ENCODE assay signal across 28 mouse cellular contexts in the genomic region with DNA sequence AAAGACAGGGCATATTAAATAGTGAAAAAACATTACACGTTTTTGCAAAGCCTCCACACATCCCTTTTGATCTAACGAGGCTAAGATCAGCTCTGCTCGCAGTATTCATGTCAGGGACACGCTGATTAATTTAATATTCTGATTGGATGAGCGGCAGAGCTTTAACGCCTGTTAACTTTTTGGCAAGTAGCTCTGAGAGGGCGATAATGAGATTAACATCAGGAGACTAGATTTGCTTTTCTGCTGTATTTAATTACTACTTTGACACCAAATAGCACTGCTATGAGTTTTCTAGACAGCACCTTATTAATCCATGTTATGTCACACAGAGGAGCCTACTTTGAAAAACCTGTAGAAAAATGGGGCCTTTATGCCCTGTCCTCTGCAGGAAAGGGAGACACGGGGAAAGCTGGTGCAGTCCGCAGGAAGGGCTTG.
A peak's percentile ranks its signal among the peaks of the same experiment; 100 is the strongest.
DNase-seq lines count a peak whose midpoint lies in the region; ATAC-seq and TF ChIP-seq lines count a peak whose summit lies in the region.
"Had no signal": no experiment of that assay in that cellular context is flagged by ENCODE, and none has a peak within 500 bp of the region (broad histone marks: within the 10 kb centered on the region; RNA-seq: fewer than 3 reads in every experiment).

No protein-coding gene starts in this region.

- H3K9me3 ChIP-seq in hindbrain, embryonic 14.5 days (ENCODE audit: control insufficient read depth, low read length) = no peaks in the 10 kb centered on the region
- no peaks in the 10 kb centered on the region for H3K9me3 ChIP-seq in hindbrain, embryonic 13.5 days
- no peaks in the 10 kb centered on the region for H3K9me3 ChIP-seq in forebrain, embryonic 15.5 days
- no peaks in the 10 kb centered on the region for H3K9me3 ChIP-seq in midbrain, embryonic 15.5 days
- no peaks in the 10 kb centered on the region for H3K9me3 ChIP-seq in intestine, postnatal 0 days (ENCODE audit: control insufficient read depth)
- no peaks in the 10 kb centered on the region for H3K9me3 ChIP-seq in kidney, embryonic 15.5 days (replicated peaks)
- H3K9me3 ChIP-seq: embryonic facial prominence, embryonic 15.5 days; heart, embryonic 13.5 days; limb, embryonic 15.5 days; neural tube, embryonic 12.5 days had no signal

- no peaks in the 10 kb centered on the region for H3K36me3 ChIP-seq in hindbrain, embryonic 14.5 days (replicated peaks; ENCODE audit: control insufficient read depth, insufficient read depth)
- H3K36me3 ChIP-seq in hindbrain, embryonic 13.5 days = no peaks in the 10 kb centered on the region
- H3K36me3 ChIP-seq in forebrain, embryonic 15.5 days = no peaks in the 10 kb centered on the region
- H3K36me3 ChIP-seq in midbrain, embryonic 15.5 days (replicated peaks) = no peaks in the 10 kb centered on the region
- no peaks in the 10 kb centered on the region for H3K36me3 ChIP-seq in intestine, postnatal 0 days (ENCODE audit: control insufficient read depth, insufficient read depth)
- no peaks in the 10 kb centered on the region for H3K36me3 ChIP-seq in kidney, embryonic 15.5 days
- H3K36me3 ChIP-seq: embryonic facial prominence, embryonic 15.5 days; G1E; heart, embryonic 13.5 days; limb, embryonic 15.5 days; neural tube, embryonic 12.5 days had no signal

- H3K9ac ChIP-seq in hindbrain, embryonic 14.5 days = no peak overlapping the region
- H3K9ac ChIP-seq in hindbrain, embryonic 13.5 days = no peak overlapping the region
- H3K9ac ChIP-seq in forebrain, embryonic 15.5 days (replicated peaks) = no peak overlapping the region
- no peak overlapping the region for H3K9ac ChIP-seq in midbrain, embryonic 15.5 days
- no peak overlapping the region for H3K9ac ChIP-seq in intestine, postnatal 0 days (ENCODE audit: low read depth, low read length)
- H3K9ac ChIP-seq in kidney, embryonic 15.5 days = no peak overlapping the region
- H3K9ac ChIP-seq: embryonic facial prominence, embryonic 15.5 days; heart, embryonic 13.5 days; limb, embryonic 15.5 days; liver, embryonic 14.5 days; lung, embryonic 14.5 days; neural tube, embryonic 12.5 days had no signal

- H3K4me2 ChIP-seq in hindbrain, embryonic 14.5 days (replicated peaks) = peak overlapping the region; percentile 11; the same call in 1 of the 2 replicates
- H3K4me2 ChIP-seq in hindbrain, embryonic 13.5 days = no peak overlapping the region
- H3K4me2 ChIP-seq in forebrain, embryonic 15.5 days (replicated peaks) = 0 out of 2 replicates have a peak overlapping the region, but pooled peaks have one; percentile 21
- peak overlapping the region; percentile 31 for H3K4me2 ChIP-seq in midbrain, embryonic 15.5 days
- no peak overlapping the region for H3K4me2 ChIP-seq in intestine, postnatal 0 days (replicated peaks; ENCODE audit: low read depth)
- H3K4me2 ChIP-seq in kidney, embryonic 15.5 days = no peak overlapping the region
- H3K4me2 ChIP-seq: embryonic facial prominence, embryonic 15.5 days; heart, embryonic 13.5 days; limb, embryonic 15.5 days; lung, embryonic 14.5 days; neural tube, embryonic 12.5 days had no signal

- no peak for TF ChIP-seq CTCF in brain, embryonic 14.5 days (IDR thresholded peaks at IDR 0.05; ENCODE audit: borderline replicate concordance, extremely low read depth, insufficient read depth, insufficient read length)
- no peak for TF ChIP-seq CTCF in intestine, postnatal 0 days (IDR thresholded peaks at IDR 0.05; ENCODE audit: low read depth)

- H3K4me1 ChIP-seq in hindbrain, embryonic 14.5 days (replicated peaks; ENCODE audit: control insufficient read depth, insufficient read depth, low read length) = peaks cover 14% of the 10 kb centered on the region; the same call in 1 of the 2 replicates
- H3K4me1 ChIP-seq in hindbrain, embryonic 13.5 days (replicated peaks) = peaks cover 16% of the 10 kb centered on the region
- peaks cover 36% of the 10 kb centered on the region for H3K4me1 ChIP-seq in forebrain, embryonic 15.5 days
- H3K4me1 ChIP-seq in midbrain, embryonic 15.5 days = peaks cover 21% of the 10 kb centered on the region
- no peaks in the 10 kb centered on the region for H3K4me1 ChIP-seq in intestine, postnatal 0 days (replicated peaks; ENCODE audit: control insufficient read depth, insufficient read depth, low read length)
- H3K4me1 ChIP-seq in kidney, embryonic 15.5 days = no peaks in the 10 kb centered on the region
- H3K4me1 ChIP-seq: embryonic facial prominence, embryonic 15.5 days; heart, embryonic 13.5 days; limb, embryonic 15.5 days; neural tube, embryonic 12.5 days had no signal

- no peaks in the 10 kb centered on the region for H3K27me3 ChIP-seq in hindbrain, embryonic 14.5 days (ENCODE audit: control insufficient read depth, insufficient read depth, low read length)
- no peaks in the 10 kb centered on the region for H3K27me3 ChIP-seq in hindbrain, embryonic 13.5 days
- H3K27me3 ChIP-seq in forebrain, embryonic 15.5 days = no peaks in the 10 kb centered on the region
- H3K27me3 ChIP-seq in midbrain, embryonic 15.5 days (replicated peaks) = no peaks in the 10 kb centered on the region
- no peaks in the 10 kb centered on the region for H3K27me3 ChIP-seq in intestine, postnatal 0 days (replicated peaks; ENCODE audit: control insufficient read depth, insufficient read depth, low read length)
- no peaks in the 10 kb centered on the region for H3K27me3 ChIP-seq in kidney, embryonic 15.5 days
- H3K27me3 ChIP-seq: CH12.LX; embryonic facial prominence, embryonic 15.5 days; heart, embryonic 13.5 days; limb, embryonic 15.5 days; neural tube, embryonic 12.5 days; Patski had no signal

- no peak overlapping the region for H3K4me3 ChIP-seq in hindbrain, embryonic 14.5 days (replicated peaks; ENCODE audit: low read length)
- H3K4me3 ChIP-seq in hindbrain, embryonic 13.5 days = no peak overlapping the region
- H3K4me3 ChIP-seq in forebrain, embryonic 15.5 days = no peak overlapping the region
- H3K4me3 ChIP-seq in midbrain, embryonic 15.5 days = no peak overlapping the region
- no peak overlapping the region for H3K4me3 ChIP-seq in intestine, postnatal 0 days (ENCODE audit: low read depth, low read length)
- H3K4me3 ChIP-seq in kidney, embryonic 15.5 days (replicated peaks) = no peak overlapping the region
- H3K4me3 ChIP-seq: embryonic facial prominence, embryonic 15.5 days; heart, embryonic 13.5 days; limb, embryonic 15.5 days; neural tube, embryonic 12.5 days had no signal

- H3K27ac ChIP-seq in hindbrain, embryonic 14.5 days = 0 out of 2 replicates have a peak overlapping the region, but pooled peaks have one; percentile 48
- H3K27ac ChIP-seq in hindbrain, embryonic 13.5 days = no peak overlapping the region
- peak overlapping the region; percentile 87 for H3K27ac ChIP-seq in forebrain, embryonic 15.5 days (replicated peaks)
- H3K27ac ChIP-seq in midbrain, embryonic 15.5 days = peak overlapping the region; percentile 64; the same call in 1 of the 2 replicates
- H3K27ac ChIP-seq in intestine, postnatal 0 days (ENCODE audit: low read depth, low read length) = no peak overlapping the region
- no peak overlapping the region for H3K27ac ChIP-seq in kidney, embryonic 15.5 days
- H3K27ac ChIP-seq: embryonic facial prominence, embryonic 15.5 days; heart, embryonic 13.5 days; limb, embryonic 15.5 days; liver, embryonic 14.5 days; neural tube, embryonic 12.5 days had no signal

- no peak for TF ChIP-seq POLR2A in brain, embryonic 14.5 days (IDR thresholded peaks at IDR 0.05; ENCODE audit: borderline replicate concordance, extremely low read depth, insufficient read depth, insufficient read length, poor library complexity, severe bottlenecking)

- ATAC-seq in hindbrain, embryonic 14.5 days (ENCODE audit: low FRiP score) = no peak
- no peak for ATAC-seq in hindbrain, embryonic 13.5 days (ENCODE audit: low FRiP score)
- peak; percentile 71 for ATAC-seq in forebrain, embryonic 15.5 days (replicated peaks)
- ATAC-seq in midbrain, embryonic 15.5 days (replicated peaks) = peak; percentile 63
- no peak for ATAC-seq in intestine, postnatal 0 days
- ATAC-seq in kidney, embryonic 15.5 days (replicated peaks; ENCODE audit: low FRiP score) = no peak
- ATAC-seq: Patski had no signal

- 19% methylated on average over 9 of the region's 9 CpGs for WGBS in hindbrain, embryonic 14.5 days
- 27% methylated on average over 9 of the region's 9 CpGs for WGBS in hindbrain, embryonic 13.5 days
- WGBS in forebrain, embryonic 15.5 days = 11% methylated on average over 9 of the region's 9 CpGs
- 12% methylated on average over 9 of the region's 9 CpGs for WGBS in midbrain, embryonic 15.5 days
- 55% methylated on average over 9 of the region's 9 CpGs for WGBS in intestine, postnatal 0 days
- WGBS in kidney, embryonic 15.5 days = 56% methylated on average over 9 of the region's 9 CpGs

- DNase-seq in hindbrain, embryonic 14.5 days (ENCODE audit: low spot score) = peak; percentile 36
- DNase-seq in brain, embryonic 14.5 days (ENCODE audit: low read depth) = peak; percentile 93
- DNase-seq: adrenal gland, adult 8-10 months; B cell, adult 2 months; cerebellum, adult 18-20 months; cerebellum, postnatal 25 days; embryo, embryonic 11 days; gastrocnemius, postnatal 14 days; heart, postnatal 14 days; kidney, adult 2 months; kidney, postnatal 10 days; left cerebral cortex, postnatal 4 days; lung, embryonic 14.5 days; thymus, adult 18-20 months; thymus, postnatal 36 days had no signal

Comparison
In these comparisons a context has a peak if more than half of its experiments do, and no peak if none do; other contexts are left out.
1. H3K27ac ChIP-seq: peak in hindbrain, embryonic 14.5 days (single experiment), forebrain, embryonic 15.5 days (single experiment) and midbrain, embryonic 15.5 days (single experiment); none in hindbrain, embryonic 13.5 days (single experiment), intestine, postnatal 0 days (single experiment) and kidney, embryonic 15.5 days (single experiment).
2. H3K4me2 ChIP-seq: peak in hindbrain, embryonic 14.5 days (single experiment), forebrain, embryonic 15.5 days (single experiment) and midbrain, embryonic 15.5 days (single experiment); none in hindbrain, embryonic 13.5 days (single experiment), intestine, postnatal 0 days (single experiment) and kidney, embryonic 15.5 days (single experiment).
3. ATAC-seq: peak in forebrain, embryonic 15.5 days (single experiment) and midbrain, embryonic 15.5 days (single experiment); none in hindbrain, embryonic 14.5 days (single experiment), hindbrain, embryonic 13.5 days (single experiment), intestine, postnatal 0 days (single experiment) and kidney, embryonic 15.5 days (single experiment).